Mouse (Mus musculus) urinary bladder, postnatal 36 days (tissue): ENCODE data around the gene Myo10.

Source experiments
- DNase-seq, 2 experiments: peaks; one replicate each; pipeline ENCODE4 v3.0.0; 2022; ENCODE audit warnings: low spot score in 2 of 2, mixed read lengths in 1 of 2

Gene Myo10

DNA sequence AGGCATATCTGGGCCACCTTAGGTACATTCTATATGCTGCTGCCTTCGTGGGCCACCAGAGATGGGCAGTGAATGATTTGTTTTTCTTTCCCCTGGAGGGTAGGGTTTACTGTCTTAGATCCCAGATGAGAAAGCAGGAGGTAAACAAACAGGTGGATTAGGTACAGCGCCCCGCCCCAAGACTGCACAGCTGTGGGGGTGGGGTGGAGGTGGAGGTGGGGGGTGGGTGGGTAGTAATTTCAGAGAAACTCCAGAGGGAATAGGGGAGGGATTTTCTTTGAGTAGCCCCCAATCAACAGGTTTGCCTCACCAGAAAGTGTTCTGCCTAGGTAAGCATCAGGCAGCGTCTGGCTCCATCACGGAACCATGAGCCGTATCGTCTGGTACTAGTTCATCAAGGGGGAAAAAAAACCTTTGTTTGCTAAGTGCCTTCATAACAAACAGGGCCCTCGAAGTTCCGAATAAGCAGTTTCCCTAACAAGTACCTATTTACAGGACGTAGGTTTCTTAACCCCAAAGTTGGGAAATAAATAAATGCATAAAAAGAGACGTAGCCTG, 221.8 kb downstream of the Myo10 start:
- no peak for DNase-seq

DNA sequence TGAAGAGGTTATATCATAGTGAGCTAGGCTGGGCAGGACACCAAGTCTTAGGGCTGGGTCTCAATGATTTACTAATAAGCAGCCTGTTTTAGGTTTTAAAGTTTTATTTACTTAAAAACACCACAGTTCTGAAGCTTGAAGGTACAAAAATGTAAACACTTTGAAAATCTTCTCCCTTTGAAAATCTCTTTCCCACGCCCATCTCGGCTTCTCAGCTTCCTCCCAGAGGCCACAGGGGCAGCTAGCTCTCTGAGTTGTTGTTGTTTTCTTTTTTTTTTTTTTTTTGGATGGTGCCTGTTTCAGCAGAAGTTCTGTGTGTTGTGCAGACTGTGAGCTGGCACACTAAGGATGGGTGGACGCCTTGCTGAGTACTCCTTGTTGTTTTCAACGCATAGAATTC, 222.4 kb downstream of the Myo10 start:
- DNase-seq: no peak

- DNase-seq: no peak
Observed at GRCm38 (mm10) chr15:25847576-25848168, 225.3 kb downstream of the Myo10 start.

- DNase-seq: no peak
Observed at GRCm38 (mm10) chr15:25850552-25850951, 228.2 kb downstream of the Myo10 start.

DNA sequence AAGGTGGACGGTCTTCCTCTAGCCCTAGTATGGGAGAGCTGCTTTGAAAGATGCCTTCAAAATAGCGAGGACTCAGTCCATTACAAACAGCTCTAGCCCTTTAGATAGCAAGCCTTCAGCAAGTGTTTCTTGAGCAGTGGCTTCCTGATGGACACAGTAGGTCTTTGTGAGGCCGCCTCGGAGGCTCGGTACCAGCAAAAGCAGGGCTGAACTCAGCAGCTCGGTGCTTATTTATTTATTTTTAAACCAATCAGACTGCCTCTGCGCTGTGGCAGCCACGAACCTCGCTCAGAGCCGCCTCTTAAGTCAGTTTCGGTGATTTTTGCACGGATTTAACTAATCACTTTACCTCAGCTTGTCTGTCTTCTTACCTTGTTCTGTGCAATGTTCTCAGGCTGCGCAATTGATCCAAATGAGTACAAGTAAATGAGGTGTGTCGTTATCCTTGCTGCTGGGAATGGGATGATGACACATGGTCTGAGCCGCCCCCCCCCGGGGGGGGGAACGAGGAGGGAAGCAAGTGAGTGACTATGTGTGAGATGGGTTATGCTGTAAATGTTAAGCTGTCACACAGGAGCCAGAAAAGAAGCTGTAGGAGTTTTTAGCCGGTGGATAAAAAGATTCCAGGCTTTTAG, 232.1 kb downstream of the Myo10 start:
- no peak for DNase-seq

DNA sequence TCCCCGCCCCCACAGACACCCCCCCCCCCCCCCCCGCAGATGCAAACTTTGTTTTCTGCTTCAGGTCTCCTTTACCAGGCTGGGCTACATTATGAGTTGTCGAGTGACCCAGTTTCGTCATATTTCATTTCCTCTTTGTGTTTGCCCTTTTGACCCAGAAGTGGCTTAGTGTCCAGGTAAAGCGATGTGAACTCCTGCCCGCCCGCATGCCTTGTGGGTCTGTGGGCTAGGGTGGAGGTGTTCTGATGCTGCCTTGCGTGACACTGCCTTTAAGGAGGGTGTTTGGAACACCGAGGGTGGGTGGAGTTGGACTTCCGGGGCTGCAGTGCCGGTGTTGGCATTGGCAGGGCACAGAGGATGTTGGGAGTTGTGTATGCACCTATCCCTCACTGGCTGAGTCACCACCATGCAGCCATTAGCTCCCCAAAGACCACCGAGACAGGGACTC, 236.3 kb downstream of the Myo10 start:
- DNase-seq: no peak

GRCm38 (mm10) chr15:25859469-25859868, 237.1 kb downstream of the Myo10 start:
- DNase-seq: no peak

DNA sequence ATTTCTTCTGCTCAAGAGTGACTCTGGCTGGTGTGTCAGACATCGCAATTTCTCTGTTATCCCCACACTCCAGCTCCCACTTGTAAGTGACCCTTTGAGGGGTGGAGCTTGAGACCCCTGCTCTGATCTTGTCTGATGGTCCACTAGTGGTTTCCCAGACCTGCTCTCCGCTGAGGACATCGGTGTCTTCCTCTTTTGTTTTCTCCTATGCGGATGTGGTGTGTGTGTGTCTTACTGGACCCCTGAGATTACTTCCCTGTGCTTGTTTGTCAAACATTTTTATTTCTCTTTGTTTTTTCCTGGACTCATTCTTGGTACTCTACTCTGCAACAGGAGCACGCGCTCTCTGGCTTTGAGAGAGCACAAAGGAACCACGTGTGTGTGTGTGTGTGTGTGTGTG, 239.6 kb downstream of the Myo10 start:
- no peak for DNase-seq
